Mouse (Mus musculus): Measurements from ENCODE around the gene H2-M5.

- TF ChIP-seq CTCF (IDR thresholded peaks at IDR 0.05; ENCODE audit: low read depth, low read length) (no peak), GATA1 (IDR thresholded peaks at IDR 0.05; ENCODE audit: borderline replicate concordance, low read length) (no peak), TAL1 (conservative IDR thresholded peaks at IDR 0.05; ENCODE audit: low read depth, low read length) (no peak), POLR2AphosphoS5 (IDR thresholded peaks at IDR 0.05; ENCODE audit: insufficient replicate concordance, low read depth, low read length) (no peak)
Measured at GRCm38 (mm10) chr17:36961125-36961524, 28.2 kb downstream of the H2-M5 start.
